Mouse (Mus musculus) heart, adult 2 months (tissue): Measurements from ENCODE around the gene Sspn.

Experiments
- CTCF ChIP-seq: fragments of 200-600 bp; IDR thresholded peaks from 2 replicates; pipeline ENCODE4 v1.8.1; 2022; ENCODE audit warnings: antibody characterized with exemption, mild to moderate bottlenecking, moderate library complexity
- POLR2A ChIP-seq: fragments of 200-500 bp; IDR thresholded peaks from 2 replicates; pipeline ENCODE4 v1.6.1; 2011; ENCODE audit warnings: mild to moderate bottlenecking, low read depth, low read length, control low read depth; ENCODE audit not compliant: insufficient read depth

GRCm38 (mm10) chr6:146006753-146007152 is 75.3 kb downstream of the Sspn start:
- TF ChIP-seq POLR2A (no peak), CTCF (no peak)
